Mouse (Mus musculus) embryonic facial prominence, embryonic 10.5 days (tissue): Measurements from ENCODE around the gene March8. TPM values are rescaled to one million over a fixed set of nuclear protein-coding genes. Genes with fewer than 3 reads are reported as not detected.
"Not testable (repeated sequence)": the region's sequence is repeated elsewhere in the genome, so short reads cannot be mapped to it uniquely, and the experiment has no call there.

Experiments used
- DNase-seq: peaks from one replicate; pipeline ENCODE4 v3.0.0-alpha.2; 2017; ENCODE audit warnings: low spot score
- H3K27ac ChIP-seq: fragments of 300-500 bp; sonication (generic); replicated peaks from 2 replicates; pipeline ENCODE4 v1.5.1; 2016; ENCODE audit warnings: mild to moderate bottlenecking
- H3K27me3 ChIP-seq: fragments of 300-500 bp; sonication (generic); replicated peaks from 2 replicates; pipeline ENCODE4 v1.6.1; 2016; ENCODE audit warnings: low read depth, mild to moderate bottlenecking; ENCODE audit not compliant: poor library complexity, severe bottlenecking
- H3K36me3 ChIP-seq: fragments of 300-500 bp; sonication (generic); replicated peaks from 2 replicates; pipeline ENCODE4 v1.6.1; 2016; ENCODE audit warnings: mild to moderate bottlenecking, moderate library complexity
- H3K4me1 ChIP-seq: fragments of 300-500 bp; sonication (generic); 2 replicates; pipeline ENCODE4 v1.6.1; 2016
- H3K4me3 ChIP-seq: fragments of 300-500 bp; sonication (generic); 2 replicates; pipeline ENCODE4 v1.5.1; 2016; ENCODE audit warnings: mild to moderate bottlenecking, moderate library complexity
- H3K9me3 ChIP-seq: fragments of 300-500 bp; sonication (generic); 2 replicates; pipeline ENCODE4 v1.6.1; 2016; ENCODE audit warnings: mild to moderate bottlenecking
- WGBS: fragments of 180-500 bp; shearing (Covaris S2); methylation state at CpG from one replicate; pipeline ENCODE4 v1.1.7; 2016; 5-methylcytosine and 5-hydroxymethylcytosine counted together
- polyA plus RNA-seq: library from polyadenylated mRNA; unstranded; fragments of >200 nt; fragmentation: Nextera tagmentation; extraction: Ambion mirVana; gene quantifications from 2 replicates; pipeline ENCODE4 v1.2.1, GENCODE M21; 2016

The March8 gene
- polyA plus RNA-seq, 1 experiment from 2014 or later: 24.7 TPM

- Histone ChIP-seq H3K9me3 (no peaks in the 10 kb centered on the region), H3K27me3 (no peaks in the 10 kb centered on the region), H3K4me3 (no peak overlapping the region), H3K36me3 (no peaks in the 10 kb centered on the region), H3K4me1 (no peaks in the 10 kb centered on the region), H3K27ac (no peak overlapping the region)
- no peak for DNase-seq
- 90% methylated on average over 1 of the region's 1 CpGs for WGBS
Measured at GRCm38 (mm10) chr6:116353428-116353827, 15.6 kb downstream of the March8 start.

GRCm38 (mm10) chr6:116356311-116356947 is 18.6 kb downstream of the March8 start:
- H3K27me3 ChIP-seq: not testable (repeated sequence)
- WGBS: 73% methylated on average over 8 of the region's 8 CpGs

GRCm38 (mm10) chr6:116356948-116357325 is 19.1 kb downstream of the March8 start:
- Histone ChIP-seq H3K4me3 (no peak overlapping the region), H3K36me3 (no peaks in the 10 kb centered on the region), H3K4me1 (no peaks in the 10 kb centered on the region), H3K27ac (no peak overlapping the region), H3K9me3 (no peaks in the 10 kb centered on the region), H3K27me3 (no peaks in the 10 kb centered on the region)
- 75% methylated on average over 4 of the region's 4 CpGs for WGBS
- DNase-seq: no peak

More at GRCm38 (mm10) chr6:116356311-116356947, 18.6 kb downstream of the March8 start:
- H3K4me3 ChIP-seq, H3K27ac ChIP-seq, DNase-seq, H3K36me3 ChIP-seq, H3K4me1 ChIP-seq, H3K9me3 ChIP-seq: not testable (repeated sequence)

- WGBS: 81% methylated on average over 8 of the region's 8 CpGs
- DNase-seq: no peak
- Histone ChIP-seq H3K27ac (no peak overlapping the region), H3K27me3 (no peaks in the 10 kb centered on the region), H3K9me3 (no peaks in the 10 kb centered on the region), H3K36me3 (no peaks in the 10 kb centered on the region), H3K4me1 (no peaks in the 10 kb centered on the region), H3K4me3 (no peak overlapping the region)
Measured at GRCm38 (mm10) chr6:116358056-116358455, 20.2 kb downstream of the March8 start.

DNA sequence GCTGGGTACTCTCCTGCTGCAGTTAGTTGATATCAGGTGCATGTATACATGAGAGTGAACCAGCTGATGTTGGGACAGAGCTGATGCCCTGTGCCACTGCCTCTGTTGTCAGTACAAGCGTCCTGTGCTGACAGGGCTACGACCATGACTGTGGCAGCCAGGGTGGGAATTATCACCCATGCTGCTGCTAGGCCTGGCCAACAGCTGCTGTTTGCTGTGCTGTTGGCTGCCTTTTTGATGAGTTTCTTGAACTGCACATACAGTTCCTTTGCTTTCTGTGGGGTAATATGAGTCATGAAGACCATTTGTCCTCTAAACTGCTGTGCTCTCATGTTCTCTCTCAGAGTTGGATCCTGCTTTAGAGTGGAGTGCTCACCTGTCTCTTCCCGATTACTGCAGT is 21.4 kb downstream of the March8 start:
- H3K36me3 ChIP-seq: no peaks in the 10 kb centered on the region
- H3K4me3 ChIP-seq: no peak overlapping the region
- no peaks in the 10 kb centered on the region for H3K9me3 ChIP-seq
- no peak for DNase-seq
- 90% methylated on average over 3 of the region's 3 CpGs for WGBS
- no peaks in the 10 kb centered on the region for H3K4me1 ChIP-seq
- H3K27me3 ChIP-seq: no peaks in the 10 kb centered on the region
- H3K27ac ChIP-seq: no peak overlapping the region

DNA sequence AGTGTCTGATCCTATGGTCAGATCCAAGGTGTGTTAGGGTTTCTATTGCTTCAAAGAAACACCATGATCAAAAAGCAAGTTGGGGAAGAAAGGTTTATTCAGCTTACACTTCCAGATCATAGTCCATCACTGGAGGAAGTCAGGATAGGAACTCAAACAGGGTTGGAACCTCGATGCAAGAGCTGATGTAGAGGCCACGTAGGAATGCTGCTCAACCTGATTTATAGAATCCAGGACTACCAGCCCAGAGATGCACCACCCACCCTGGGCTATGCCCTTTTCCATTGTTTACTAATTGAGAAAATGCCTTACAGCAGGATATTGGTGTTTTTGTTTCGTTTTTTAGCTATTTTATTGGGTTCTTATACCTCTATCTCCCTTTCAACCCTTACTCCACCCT is 23.6 kb downstream of the March8 start:
- Histone ChIP-seq H3K4me3 (no peak overlapping the region), H3K27me3 (no peaks in the 10 kb centered on the region), H3K27ac (no peak overlapping the region), H3K36me3 (no peaks in the 10 kb centered on the region), H3K4me1 (no peaks in the 10 kb centered on the region), H3K9me3 (no peaks in the 10 kb centered on the region)
- WGBS: 82% methylated on average over 3 of the region's 3 CpGs
- no peak for DNase-seq

GRCm38 (mm10) chr6:116361993-116362392 is 24.2 kb downstream of the March8 start:
- no peak for DNase-seq
- Histone ChIP-seq H3K27ac (no peak overlapping the region), H3K4me3 (no peak overlapping the region), H3K9me3 (no peaks in the 10 kb centered on the region), H3K4me1 (no peaks in the 10 kb centered on the region), H3K36me3 (no peaks in the 10 kb centered on the region), H3K27me3 (no peaks in the 10 kb centered on the region)
- WGBS: 94% methylated on average over 4 of the region's 4 CpGs

DNA sequence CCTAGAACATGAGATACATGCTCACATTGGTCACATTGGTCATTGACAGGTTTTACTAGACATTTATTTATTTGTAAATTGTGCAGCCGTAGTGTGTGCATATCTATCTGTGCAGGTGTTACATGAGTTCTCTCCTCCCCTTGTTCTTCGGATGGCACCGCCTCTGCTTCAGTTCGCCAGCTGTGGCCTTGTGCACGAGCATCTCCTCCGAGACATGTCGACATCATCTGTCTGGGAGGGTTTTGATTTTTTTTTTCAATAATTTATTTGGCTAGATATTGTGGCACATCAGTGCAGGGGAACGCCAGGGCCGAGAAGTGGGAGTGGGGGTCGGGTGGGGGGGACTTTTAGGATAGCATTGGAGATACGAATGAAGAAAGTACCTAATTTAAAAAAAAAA is 30.1 kb downstream of the March8 start:
- no peaks in the 10 kb centered on the region for H3K27me3 ChIP-seq
- WGBS: 89% methylated on average over 11 of the region's 11 CpGs
- H3K27ac ChIP-seq: no peak overlapping the region
- no peaks in the 10 kb centered on the region for H3K36me3 ChIP-seq
- DNase-seq: no peak
- no peak overlapping the region for H3K4me3 ChIP-seq
- H3K9me3 ChIP-seq: no peaks in the 10 kb centered on the region
- H3K4me1 ChIP-seq: 0 out of 2 replicates have a peak, but pooled peaks cover 5% of the 10 kb centered on the region

GRCm38 (mm10) chr6:116369811-116370210 is 32.0 kb downstream of the March8 start:
- Histone ChIP-seq H3K27me3 (no peaks in the 10 kb centered on the region), H3K27ac (no peak overlapping the region), H3K36me3 (no peaks in the 10 kb centered on the region), H3K9me3 (no peaks in the 10 kb centered on the region), H3K4me1 (0 out of 2 replicates have a peak, but pooled peaks cover 5% of the 10 kb centered on the region), H3K4me3 (no peak overlapping the region)
- 91% methylated on average over 1 of the region's 1 CpGs for WGBS
- DNase-seq: no peak

- no peaks in the 10 kb centered on the region for H3K27me3 ChIP-seq
- no peaks in the 10 kb centered on the region for H3K9me3 ChIP-seq
- no peak overlapping the region for H3K4me3 ChIP-seq
- no peaks in the 10 kb centered on the region for H3K36me3 ChIP-seq
- DNase-seq: no peak
- 86% methylated on average over 6 of the region's 6 CpGs for WGBS
- H3K4me1 ChIP-seq: 0 out of 2 replicates have a peak, but pooled peaks cover 5% of the 10 kb centered on the region
- H3K27ac ChIP-seq: no peak overlapping the region
Measured at GRCm38 (mm10) chr6:116370216-116370976, 32.6 kb downstream of the March8 start.

GRCm38 (mm10) chr6:116371500-116371899 is 33.7 kb downstream of the March8 start:
- Histone ChIP-seq H3K4me3 (no peak overlapping the region), H3K27me3 (no peaks in the 10 kb centered on the region), H3K4me1 (0 out of 2 replicates have a peak, but pooled peaks cover 5% of the 10 kb centered on the region), H3K36me3 (no peaks in the 10 kb centered on the region), H3K27ac (no peak overlapping the region), H3K9me3 (no peaks in the 10 kb centered on the region)
- DNase-seq: no peak
- 92% methylated on average over 3 of the region's 3 CpGs for WGBS

GRCm38 (mm10) chr6:116374136-116374535 is 36.3 kb downstream of the March8 start:
- no peak for DNase-seq
- Histone ChIP-seq H3K27ac (no peak overlapping the region), H3K4me3 (no peak overlapping the region), H3K36me3 (peaks cover 6% of the 10 kb centered on the region; the same call in 1 of the 2 replicates), H3K9me3 (no peaks in the 10 kb centered on the region), H3K4me1 (0 out of 2 replicates have a peak, but pooled peaks cover 5% of the 10 kb centered on the region), H3K27me3 (no peaks in the 10 kb centered on the region)
- 86% methylated on average over 1 of the region's 1 CpGs for WGBS

DNA sequence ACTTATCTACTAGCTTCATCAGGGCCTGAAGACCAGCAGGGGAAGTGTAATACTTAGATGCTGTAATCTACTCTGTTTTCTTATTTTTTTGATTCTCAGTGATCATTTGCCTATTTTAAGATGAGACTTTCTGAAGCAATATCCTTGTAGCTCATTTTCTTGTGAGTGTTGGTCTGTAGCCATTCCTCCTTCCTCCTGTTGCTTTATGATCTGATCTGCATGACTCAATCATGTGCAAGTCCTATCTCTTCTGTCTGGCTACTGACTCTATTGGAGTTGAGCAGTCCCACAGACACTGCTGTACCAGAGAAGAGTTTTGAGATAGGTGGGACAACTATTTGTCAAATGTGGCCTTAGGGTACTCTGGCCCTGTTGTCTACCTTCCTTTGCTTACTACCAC is 36.8 kb downstream of the March8 start:
- Histone ChIP-seq H3K4me3 (no peak overlapping the region), H3K36me3 (peaks cover 6% of the 10 kb centered on the region; the same call in 1 of the 2 replicates), H3K4me1 (0 out of 2 replicates have a peak, but pooled peaks cover 5% of the 10 kb centered on the region), H3K9me3 (no peaks in the 10 kb centered on the region), H3K27ac (no peak overlapping the region), H3K27me3 (no peaks in the 10 kb centered on the region)
- DNase-seq: no peak
